Mouse (Mus musculus) c-Kit-positive CD71-positive TER-119-negative erythroid progenitor cells, embryonic 14.5 days (primary cell): Measurements from ENCODE around the gene Rsbn1.

Source experiments
- DNase-seq: peaks from one replicate; pipeline ENCODE4 v3.0.0-alpha.2; 2013; ENCODE audit warnings: low read depth

The Rsbn1 gene

GRCm38 (mm10) chr3:103948666-103949065 lies 34.7 kb downstream of the Rsbn1 start:
- no peak for DNase-seq

GRCm38 (mm10) chr3:103960622-103961021 lies 46.7 kb downstream of the Rsbn1 start:
- no peak for DNase-seq

- no peak for DNase-seq
Observed at GRCm38 (mm10) chr3:103967231-103967630, 53.3 kb downstream of the Rsbn1 start.

- DNase-seq, result peak; percentile 70
Observed at GRCm38 (mm10) chr3:103967861-103968691, 54.2 kb downstream of the Rsbn1 start, which contains the start of gene Phtf1. Gene Phtf1 (plus strand): TSS chr3:103968110.

GRCm38 (mm10) chr3:103968701-103969100 lies 54.8 kb downstream of the Rsbn1 start:
- DNase-seq, result no peak

GRCm38 (mm10) chr3:103971157-103971556 lies 57.2 kb downstream of the Rsbn1 start:
- no peak for DNase-seq

GRCm38 (mm10) chr3:103984556-103984955 lies 70.6 kb downstream of the Rsbn1 start:
- no peak for DNase-seq

- no peak for DNase-seq
Observed at GRCm38 (mm10) chr3:103985194-103985593, 71.3 kb downstream of the Rsbn1 start.

- no peak for DNase-seq
Observed at GRCm38 (mm10) chr3:103987831-103988432, 74.0 kb downstream of the Rsbn1 start.

GRCm38 (mm10) chr3:103989352-103989751 lies 75.4 kb downstream of the Rsbn1 start:
- DNase-seq, result no peak

- DNase-seq, result no peak
Observed at GRCm38 (mm10) chr3:103991271-103991670, 77.4 kb downstream of the Rsbn1 start.

GRCm38 (mm10) chr3:103998724-103999123 lies 84.8 kb downstream of the Rsbn1 start:
- no peak for DNase-seq

- DNase-seq, result no peak
Observed at GRCm38 (mm10) chr3:104006896-104007466, 93.1 kb downstream of the Rsbn1 start.

- no peak for DNase-seq
Observed at GRCm38 (mm10) chr3:104007479-104007878, 93.6 kb downstream of the Rsbn1 start.

GRCm38 (mm10) chr3:104009924-104010662 lies 96.2 kb downstream of the Rsbn1 start:
- DNase-seq, result no peak

- DNase-seq, result no peak
Observed at GRCm38 (mm10) chr3:104011972-104012371, 98.1 kb downstream of the Rsbn1 start.
